Mouse (Mus musculus): Measurements from ENCODE around the gene Inava. TPM values are rescaled to one million over a fixed set of nuclear protein-coding genes. Genes with fewer than 3 reads are reported as not detected.

Inava gene
- polyA plus RNA-seq, 1 experiment from 2014 or later = 2.3 TPM

DNA sequence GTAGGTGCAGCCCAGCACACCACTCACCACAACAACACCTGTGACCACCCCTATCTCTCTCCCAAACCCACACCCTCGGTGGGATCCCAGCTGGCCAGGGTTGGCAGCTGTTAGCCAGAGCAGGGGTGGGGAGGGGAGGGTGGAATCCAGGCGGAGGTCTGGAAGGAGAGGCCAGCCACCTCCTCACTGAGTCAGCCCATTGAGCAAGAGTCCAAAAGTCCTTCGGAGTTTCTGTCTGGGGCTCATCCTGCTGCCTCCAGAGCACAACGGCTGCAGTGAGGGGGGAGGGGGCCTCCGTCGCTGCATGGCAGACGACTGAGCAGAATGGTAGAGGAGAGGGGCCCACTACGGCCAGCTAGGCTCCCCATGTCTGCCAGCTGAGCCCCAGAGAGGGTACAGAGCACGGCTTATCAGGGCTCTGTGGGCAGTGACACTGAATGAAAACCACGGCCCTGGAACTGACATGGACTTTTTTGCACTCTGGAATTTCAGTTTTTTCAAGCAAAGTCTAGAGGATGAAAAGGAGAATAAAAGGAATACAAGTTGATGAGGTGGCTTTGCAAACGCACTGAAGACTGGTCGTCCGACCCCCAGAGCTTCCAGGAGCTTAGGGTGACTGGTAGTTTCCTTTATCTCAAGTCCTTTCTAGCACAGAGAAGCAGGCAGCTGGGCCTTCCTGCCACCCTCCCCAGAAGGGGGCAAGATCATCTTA lies 5.6 kb downstream of the Inava start:
- peak overlapping the region; percentile 12; the same call in 1 of the 2 replicates for H3K4me2 ChIP-seq
- H3K36me3 ChIP-seq (replicated peaks) = no peaks in the 10 kb centered on the region
- peaks cover 55% of the 10 kb centered on the region for H3K4me1 ChIP-seq
- no peak overlapping the region for H3K9ac ChIP-seq
- H3K27ac ChIP-seq = no peak overlapping the region
- no peaks in the 10 kb centered on the region for H3K27me3 ChIP-seq (replicated peaks)
- no peaks in the 10 kb centered on the region for H3K9me3 ChIP-seq
- H3K4me3 ChIP-seq = no peak overlapping the region
- WGBS = 12% methylated on average over 13 of the region's 13 CpGs
- no peak for ATAC-seq (replicated peaks)

DNA sequence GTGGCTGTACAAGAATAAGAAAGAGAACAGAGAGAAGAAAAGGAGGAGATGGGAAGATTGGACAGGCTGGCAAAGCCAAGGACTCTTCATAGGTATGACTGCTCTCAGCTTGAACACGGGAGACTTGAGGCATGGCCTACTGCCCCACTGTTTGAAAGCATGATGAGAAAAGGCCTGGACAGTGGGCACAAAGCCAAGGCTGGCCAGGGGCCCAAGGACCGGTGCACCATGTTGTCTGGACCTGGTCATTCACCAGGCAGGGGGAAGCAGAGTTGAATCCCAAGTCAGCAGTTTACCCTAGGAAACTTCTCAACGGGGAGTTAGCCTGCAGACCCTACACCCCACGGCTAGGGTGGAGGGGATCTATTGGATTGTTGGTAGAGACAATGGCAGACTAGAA lies 6.2 kb downstream of the Inava start:
- Histone ChIP-seq H3K9me3 (no peaks in the 10 kb centered on the region), H3K4me1 (peaks cover 49% of the 10 kb centered on the region), H3K36me3 (replicated peaks) (no peaks in the 10 kb centered on the region), H3K9ac (no peak overlapping the region), H3K27me3 (replicated peaks) (no peaks in the 10 kb centered on the region), H3K27ac (no peak overlapping the region), H3K4me2 (no peak overlapping the region), H3K4me3 (no peak overlapping the region)
- no peak for ATAC-seq (replicated peaks)
- WGBS = 60% methylated on average over 4 of the region's 4 CpGs

DNA sequence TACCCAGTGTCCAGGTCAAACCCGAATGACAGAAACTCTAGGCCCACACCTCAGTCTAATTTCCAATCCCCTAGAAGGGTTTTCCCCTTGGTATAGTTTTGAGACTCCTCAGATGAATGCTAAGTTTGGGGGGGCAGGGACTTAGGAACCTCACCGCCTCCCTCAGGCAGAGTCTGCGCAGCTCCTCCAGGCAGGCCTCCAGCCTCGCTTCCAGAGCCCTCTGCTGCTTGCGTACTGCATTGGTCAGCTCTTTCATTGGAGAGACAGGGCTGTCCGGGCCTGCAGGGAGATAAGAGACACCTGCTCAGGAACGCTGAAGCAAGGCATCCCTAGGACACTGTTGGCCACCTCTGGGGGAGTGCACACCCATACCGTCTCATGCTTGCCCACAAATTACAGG lies 7.4 kb downstream of the Inava start:
- Histone ChIP-seq H3K4me1 (peaks cover 37% of the 10 kb centered on the region), H3K27ac (no peak overlapping the region), H3K36me3 (replicated peaks) (no peaks in the 10 kb centered on the region), H3K9ac (no peak overlapping the region), H3K9me3 (no peaks in the 10 kb centered on the region), H3K4me2 (no peak overlapping the region), H3K27me3 (replicated peaks) (no peaks in the 10 kb centered on the region), H3K4me3 (no peak overlapping the region)
- WGBS = 98% methylated on average over 8 of the region's 8 CpGs
- no peak for ATAC-seq (replicated peaks)

DNA sequence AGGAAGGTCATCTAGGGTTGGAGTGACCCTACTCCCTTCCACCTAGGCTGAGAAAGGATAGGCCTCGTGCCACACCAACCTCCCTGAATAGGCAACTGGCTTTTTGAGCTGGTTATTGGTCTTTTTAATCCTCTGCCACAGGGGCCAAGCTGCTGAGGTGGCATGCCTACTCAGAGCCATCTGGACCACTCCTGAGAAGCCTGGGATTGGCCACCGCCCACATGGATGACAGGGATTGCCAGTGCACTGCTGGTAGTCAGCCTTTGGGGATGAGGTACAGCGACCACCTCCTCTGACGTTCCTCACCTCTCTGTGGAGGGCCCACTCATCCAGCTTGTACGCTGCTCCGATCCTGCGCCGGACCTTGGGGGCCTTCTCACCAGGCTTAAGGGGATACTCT lies 8.2 kb downstream of the Inava start:
- ATAC-seq (replicated peaks) = no peak
- H3K27me3 ChIP-seq (replicated peaks) = no peaks in the 10 kb centered on the region
- no peak overlapping the region for H3K4me2 ChIP-seq
- H3K36me3 ChIP-seq (replicated peaks) = no peaks in the 10 kb centered on the region
- no peak overlapping the region for H3K9ac ChIP-seq
- peaks cover 30% of the 10 kb centered on the region for H3K4me1 ChIP-seq
- H3K27ac ChIP-seq = no peak overlapping the region
- 94% methylated on average over 8 of the region's 8 CpGs for WGBS
- no peaks in the 10 kb centered on the region for H3K9me3 ChIP-seq
- no peak overlapping the region for H3K4me3 ChIP-seq

DNA sequence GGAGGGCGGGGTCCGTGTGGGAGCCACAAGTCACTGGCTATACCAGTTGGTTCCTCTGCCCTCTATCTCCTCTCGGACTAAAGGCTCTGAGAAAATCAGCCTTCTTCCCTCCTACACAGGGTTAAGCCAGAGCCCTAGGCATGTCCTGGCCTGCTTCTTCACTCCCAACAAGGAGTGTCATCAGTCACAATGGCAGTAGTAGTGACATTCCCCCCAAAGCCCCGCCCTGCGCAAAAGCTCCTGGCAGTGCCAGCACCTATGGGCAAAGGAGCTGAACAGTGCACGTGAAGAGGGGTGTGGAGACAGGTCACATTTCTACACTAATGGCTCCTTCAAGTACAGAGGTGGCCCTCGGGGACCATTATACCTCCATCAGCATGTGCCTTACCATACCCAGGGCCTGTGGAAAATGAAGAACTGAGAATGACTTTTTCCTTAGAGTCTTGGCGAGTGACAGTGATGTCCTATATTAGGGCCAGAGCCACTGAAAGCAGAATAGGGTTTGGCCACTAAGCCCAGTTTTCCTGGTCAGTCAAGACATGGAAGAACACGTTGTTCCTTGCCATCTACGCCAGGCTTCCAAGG lies 10.2 kb downstream of the Inava start:
- Histone ChIP-seq H3K9ac (no peak overlapping the region), H3K36me3 (replicated peaks) (no peaks in the 10 kb centered on the region), H3K27ac (no peak overlapping the region), H3K4me3 (no peak overlapping the region), H3K4me1 (peaks cover 15% of the 10 kb centered on the region), H3K9me3 (no peaks in the 10 kb centered on the region), H3K4me2 (no peak overlapping the region), H3K27me3 (replicated peaks) (no peaks in the 10 kb centered on the region)
- no peak for ATAC-seq (replicated peaks)
- 96% methylated on average over 10 of the region's 10 CpGs for WGBS

DNA sequence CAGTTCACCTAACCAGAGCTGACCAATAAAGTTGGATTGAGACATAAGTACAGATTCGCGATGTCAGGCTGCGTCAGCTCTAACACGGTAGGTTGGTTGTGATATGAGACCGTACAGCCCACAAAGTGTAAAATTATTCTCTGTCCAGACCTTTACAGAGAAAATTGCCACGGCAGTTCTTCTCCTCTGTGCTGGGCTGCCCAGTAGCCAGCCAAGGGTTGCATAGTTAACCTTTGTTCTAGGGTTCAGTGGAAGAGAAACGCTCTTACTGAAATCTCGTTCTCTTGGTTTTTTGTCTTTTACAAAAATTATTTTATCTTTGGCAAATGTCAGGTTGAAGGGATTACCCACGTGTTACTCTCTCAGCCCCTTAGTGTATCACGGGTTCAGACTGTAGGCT lies 11.7 kb downstream of the Inava start:
- no peak overlapping the region for H3K4me3 ChIP-seq
- H3K27ac ChIP-seq = no peak overlapping the region
- no peaks in the 10 kb centered on the region for H3K9me3 ChIP-seq
- H3K36me3 ChIP-seq (replicated peaks) = no peaks in the 10 kb centered on the region
- H3K27me3 ChIP-seq (replicated peaks) = no peaks in the 10 kb centered on the region
- 0 out of 2 replicates have a peak, but pooled peaks cover 4% of the 10 kb centered on the region for H3K4me1 ChIP-seq
- H3K9ac ChIP-seq = no peak overlapping the region
- ATAC-seq (replicated peaks) = no peak
- WGBS = 88% methylated on average over 10 of the region's 10 CpGs
- H3K4me2 ChIP-seq = no peak overlapping the region

DNA sequence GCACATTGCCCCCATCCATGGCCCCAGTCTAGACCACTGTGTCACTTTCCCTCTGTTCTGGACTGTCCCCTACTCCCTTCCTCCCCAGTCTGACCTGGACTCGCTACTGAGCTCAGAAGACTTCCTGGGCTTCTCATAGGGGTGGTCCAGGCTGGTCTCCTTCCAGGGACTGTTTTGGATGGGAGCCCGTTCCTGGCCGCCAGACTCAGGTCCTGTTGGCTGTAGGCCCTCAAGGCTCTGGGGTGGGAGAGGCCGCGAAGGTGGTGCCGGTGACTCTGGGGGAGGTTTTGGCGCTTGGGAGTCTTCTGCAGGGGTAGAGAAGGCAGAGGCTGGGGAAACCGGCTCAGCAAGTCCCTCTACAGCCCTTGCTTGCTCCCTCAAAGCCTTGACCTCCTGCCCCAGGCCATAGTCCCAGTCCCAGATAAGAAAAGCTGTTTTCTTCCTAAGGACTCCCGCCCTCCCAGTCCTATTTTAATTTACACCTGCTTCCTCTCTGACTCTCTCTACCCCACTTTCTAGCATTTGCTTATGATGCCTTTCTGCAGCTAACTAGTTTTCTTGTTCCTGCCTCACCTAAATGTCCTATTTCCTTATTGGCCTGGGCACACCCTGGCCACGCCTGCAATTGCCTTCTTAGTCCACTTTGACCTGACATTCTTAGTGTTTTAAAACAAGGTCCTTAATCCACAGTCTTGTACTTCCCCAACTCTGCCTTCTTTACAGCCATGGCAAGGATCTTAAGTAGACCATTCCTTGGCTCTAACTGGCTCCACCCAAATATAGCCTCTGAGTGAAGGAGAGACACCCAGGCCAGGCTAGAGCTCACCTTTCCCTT lies 13.8 kb downstream of the Inava start:
- WGBS = 91% methylated on average over 10 of the region's 10 CpGs
- Histone ChIP-seq H3K4me3 (no peak overlapping the region), H3K4me2 (no peak overlapping the region), H3K9ac (no peak overlapping the region), H3K4me1 (0 out of 2 replicates have a peak, but pooled peaks cover 2% of the 10 kb centered on the region), H3K27ac (no peak overlapping the region), H3K9me3 (no peaks in the 10 kb centered on the region), H3K27me3 (replicated peaks) (no peaks in the 10 kb centered on the region), H3K36me3 (replicated peaks) (no peaks in the 10 kb centered on the region)
- ATAC-seq (replicated peaks) = no peak; the same call in 1 of the 2 replicates

DNA sequence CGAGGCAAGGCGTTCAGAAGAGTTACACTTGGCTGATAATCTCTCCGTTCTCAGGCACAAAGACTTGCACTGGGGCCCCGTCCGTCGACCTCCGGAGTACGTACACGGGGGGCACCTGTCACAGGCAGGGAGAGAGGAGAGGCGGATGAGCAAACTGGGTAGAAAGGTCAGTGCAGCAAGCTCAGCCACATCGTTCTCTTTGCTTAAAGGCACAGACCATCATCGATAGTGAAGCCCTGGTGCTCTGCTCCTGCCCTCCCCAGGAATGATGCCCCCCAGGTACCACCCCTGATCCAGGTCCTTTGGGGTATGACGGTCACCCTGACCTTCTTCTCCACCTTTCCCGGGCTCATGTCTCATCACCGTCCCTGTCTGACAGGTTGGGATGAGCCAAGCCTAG lies 19.8 kb downstream of the Inava start:
- Histone ChIP-seq H3K4me3 (no peak overlapping the region), H3K9ac (no peak overlapping the region), H3K36me3 (replicated peaks) (no peaks in the 10 kb centered on the region), H3K9me3 (no peaks in the 10 kb centered on the region), H3K4me2 (no peak overlapping the region), H3K4me1 (no peaks in the 10 kb centered on the region), H3K27me3 (replicated peaks) (no peaks in the 10 kb centered on the region), H3K27ac (no peak overlapping the region)
- 82% methylated on average over 15 of the region's 15 CpGs for WGBS
- ATAC-seq (replicated peaks) = no peak

DNA sequence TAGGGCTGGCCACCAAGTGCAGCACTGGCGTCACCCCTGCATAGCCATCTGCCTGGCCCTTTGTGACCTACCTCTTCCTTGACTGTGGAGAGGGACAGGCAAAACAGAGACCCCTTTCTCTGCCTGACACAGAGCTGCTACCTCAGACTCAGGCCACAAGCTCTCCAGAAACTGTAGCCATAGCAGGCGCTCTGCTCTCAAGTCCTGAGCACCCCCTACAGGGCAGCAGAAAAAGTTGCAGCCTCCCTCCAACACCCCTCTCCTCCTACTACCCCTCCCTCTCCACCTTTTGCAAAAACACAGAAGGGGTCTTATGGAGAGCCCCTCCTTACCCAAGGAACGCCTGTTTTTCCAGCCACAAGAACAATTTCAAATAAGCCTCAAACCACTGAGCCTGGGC lies 21.3 kb downstream of the Inava start, which contains the start of gene Mroh3:
TSS of gene Mroh3 (minus strand) at position 26 of the 400 bp plus-strand sequence.
- H3K9me3 ChIP-seq = no peaks in the 10 kb centered on the region
- no peaks in the 10 kb centered on the region for H3K4me1 ChIP-seq
- H3K4me3 ChIP-seq = no peak within 1 kb of the TSS
- H3K36me3 ChIP-seq (replicated peaks) = no peaks in the 10 kb centered on the region
- no peaks in the 10 kb centered on the region for H3K27me3 ChIP-seq (replicated peaks)
- no peak within 1 kb of the TSS for H3K27ac ChIP-seq
- peak; percentile 62; the same call in 1 of the 2 replicates for ATAC-seq (replicated peaks)
- 40% methylated on average over 3 of the region's 3 CpGs for WGBS
- H3K9ac ChIP-seq = no peak within 1 kb of the TSS
- no peak within 1 kb of the TSS for H3K4me2 ChIP-seq

DNA sequence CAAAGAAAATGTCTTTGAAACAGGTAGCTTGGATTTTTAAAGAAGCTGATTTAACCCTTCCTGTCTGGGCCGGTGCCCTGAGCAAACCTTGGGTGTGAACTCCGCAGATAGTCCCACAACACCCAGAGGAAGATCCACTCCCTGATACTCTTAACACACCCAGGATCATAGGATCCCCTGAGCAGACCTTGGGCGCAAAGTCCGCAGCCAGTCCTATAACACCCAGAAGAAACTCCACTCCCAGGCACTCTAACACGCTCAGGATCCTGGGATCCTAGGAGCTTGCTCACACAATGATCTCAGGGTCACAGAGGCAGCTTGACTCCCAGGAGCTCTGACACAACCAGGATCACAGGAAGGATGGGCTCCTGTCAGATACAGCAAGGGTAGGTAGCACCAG lies 44.0 kb downstream of the Inava start:
- no peak for ATAC-seq (replicated peaks)
- no peaks in the 10 kb centered on the region for H3K9me3 ChIP-seq
- no peak overlapping the region for H3K9ac ChIP-seq
- no peak overlapping the region for H3K4me3 ChIP-seq
- no peak overlapping the region for H3K27ac ChIP-seq
- WGBS = 87% methylated on average over 5 of the region's 5 CpGs
- H3K36me3 ChIP-seq (replicated peaks) = no peaks in the 10 kb centered on the region
- no peak overlapping the region for H3K4me2 ChIP-seq
- H3K4me1 ChIP-seq = no peaks in the 10 kb centered on the region
- no peaks in the 10 kb centered on the region for H3K27me3 ChIP-seq (replicated peaks)

DNA sequence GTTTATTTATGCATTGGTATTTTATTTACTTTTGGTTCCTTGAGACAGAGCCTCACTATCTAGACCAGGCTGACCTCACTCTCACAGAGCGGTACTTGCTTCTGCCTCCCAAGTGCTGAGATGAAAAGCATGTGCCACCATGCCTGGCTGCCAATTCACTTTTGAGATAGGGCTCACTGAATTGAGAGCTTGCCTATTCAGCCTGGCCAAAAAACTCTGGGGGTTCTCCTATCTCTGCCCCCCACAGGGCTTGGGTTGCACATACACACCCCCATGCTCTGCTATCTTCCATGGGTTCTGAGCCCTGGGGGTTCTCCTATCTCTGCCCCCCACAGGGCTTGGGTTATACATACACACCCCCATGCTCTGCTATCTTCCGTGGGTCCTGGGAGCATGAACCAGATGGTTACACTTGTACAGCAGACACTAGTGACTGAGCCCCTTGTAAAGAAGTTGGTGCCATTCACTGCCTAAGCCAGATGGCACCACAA lies 54.5 kb downstream of the Inava start:
- H3K27ac ChIP-seq = no peak overlapping the region
- peaks cover under 1% of the 10 kb centered on the region for H3K4me1 ChIP-seq
- WGBS = 61% methylated on average over 2 of the region's 2 CpGs
- peaks cover 8% of the 10 kb centered on the region for H3K36me3 ChIP-seq (replicated peaks)
- H3K9me3 ChIP-seq = no peaks in the 10 kb centered on the region
- no peaks in the 10 kb centered on the region for H3K27me3 ChIP-seq (replicated peaks)
- H3K4me2 ChIP-seq = no peak overlapping the region
- H3K4me3 ChIP-seq = no peak overlapping the region
- no peak overlapping the region for H3K9ac ChIP-seq
- no peak for ATAC-seq (replicated peaks)

DNA sequence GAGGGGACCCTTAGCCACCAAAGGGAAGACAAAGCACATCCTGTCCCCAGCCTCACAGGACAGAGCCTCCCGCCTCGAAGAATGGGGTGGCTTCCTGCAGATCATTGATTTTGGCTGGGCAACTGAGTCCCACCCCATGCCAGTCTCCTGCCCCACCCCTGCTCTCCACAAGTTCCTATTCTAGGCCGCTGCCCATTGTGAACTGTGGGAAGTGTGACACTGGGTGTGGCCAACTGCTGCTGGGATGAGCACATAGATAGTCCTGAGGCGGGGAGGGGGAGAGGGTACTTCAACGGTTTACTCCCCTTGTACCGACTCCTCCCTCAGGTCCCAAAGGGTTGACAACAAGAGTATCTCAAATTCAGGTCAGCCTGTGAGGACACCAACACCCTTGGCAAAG lies 55.3 kb downstream of the Inava start:
- Histone ChIP-seq H3K27ac (no peak overlapping the region), H3K27me3 (replicated peaks) (no peaks in the 10 kb centered on the region), H3K4me2 (no peak overlapping the region), H3K9me3 (no peaks in the 10 kb centered on the region), H3K4me1 (peaks cover 8% of the 10 kb centered on the region), H3K36me3 (replicated peaks) (peaks cover 14% of the 10 kb centered on the region), H3K9ac (no peak overlapping the region), H3K4me3 (no peak overlapping the region)
- 50% methylated on average over 6 of the region's 6 CpGs for WGBS
- ATAC-seq (replicated peaks) = no peak

Measured in midbrain, embryonic 15.5 days (tissue).